Mouse (Mus musculus) embryo, embryonic 10 days (tissue): ENCODE results near the gene Ngb.

Source experiments
- DNase-seq: peaks from one replicate; pipeline ENCODE4 v3.0.0-alpha.2; 2015; ENCODE audit warnings: low spot score

Gene Ngb

DNA sequence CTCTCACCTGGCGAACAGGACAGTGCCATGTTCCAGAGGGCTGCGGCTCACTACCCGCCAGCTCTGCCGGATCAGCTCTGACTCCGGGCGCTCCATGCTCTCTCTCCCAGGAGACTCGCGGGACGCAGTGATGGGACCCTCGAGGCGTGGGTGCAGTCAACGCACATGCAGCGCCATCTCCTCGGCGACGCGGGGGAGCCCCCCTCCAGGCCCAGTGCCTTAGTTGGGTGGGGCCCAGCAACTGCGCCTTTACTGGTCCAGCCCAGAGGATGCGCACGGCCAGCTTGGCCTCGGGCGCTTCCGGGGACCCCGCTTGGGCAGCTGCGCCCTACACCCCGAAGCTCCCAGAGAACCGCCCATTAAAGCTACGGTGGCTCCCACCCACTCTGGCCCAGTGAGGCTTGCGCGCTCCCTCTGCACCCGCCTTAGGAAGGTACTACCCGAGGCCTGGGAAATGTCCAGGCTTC, at the start of gene Ngb:
Gene Ngb, minus strand, starts transcription at position 375 of the 467 bp plus-strand sequence.
- DNase-seq = no peak

DNA sequence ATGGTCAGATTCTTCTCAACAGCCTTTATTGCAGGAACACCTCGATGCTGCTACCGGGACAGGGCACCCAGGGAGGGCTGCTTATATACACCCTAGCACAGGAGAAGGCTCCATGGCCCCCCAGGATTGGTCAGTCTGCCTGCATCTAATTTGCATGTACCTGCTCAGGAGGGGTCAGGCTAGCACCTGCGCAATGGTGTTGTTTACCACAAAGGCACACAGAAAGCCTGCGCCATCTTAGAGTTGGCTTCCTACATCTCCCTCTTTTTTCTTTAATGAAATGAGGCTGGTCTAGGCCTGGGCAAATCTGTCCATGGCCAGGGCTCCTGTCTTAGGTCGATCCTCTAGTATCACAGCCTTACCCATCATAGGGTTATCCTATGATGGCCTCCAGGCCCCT, 47.1 kb upstream of the Ngb start:
- DNase-seq = no peak

DNA sequence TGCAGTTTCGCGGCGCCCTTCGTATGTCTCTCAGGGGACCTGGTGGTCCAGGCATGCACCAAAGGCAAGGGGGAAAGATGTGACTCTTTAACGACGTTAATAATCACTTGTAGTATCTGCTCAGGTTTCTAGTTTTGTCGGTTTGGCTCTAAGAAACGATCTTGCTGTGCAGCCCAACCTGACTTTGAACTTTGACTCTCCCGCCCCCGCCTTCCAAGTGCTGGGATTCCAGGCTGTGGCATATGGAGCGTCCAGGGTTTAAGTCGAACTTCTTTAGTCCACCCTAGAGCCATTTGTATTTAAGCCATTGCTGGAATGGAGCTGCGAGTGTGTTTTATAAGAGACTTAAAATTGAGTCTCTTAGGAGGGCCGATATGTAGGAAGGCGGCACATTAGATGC, 45.8 kb upstream of the Ngb start:
- peak; percentile 17 for DNase-seq

DNA sequence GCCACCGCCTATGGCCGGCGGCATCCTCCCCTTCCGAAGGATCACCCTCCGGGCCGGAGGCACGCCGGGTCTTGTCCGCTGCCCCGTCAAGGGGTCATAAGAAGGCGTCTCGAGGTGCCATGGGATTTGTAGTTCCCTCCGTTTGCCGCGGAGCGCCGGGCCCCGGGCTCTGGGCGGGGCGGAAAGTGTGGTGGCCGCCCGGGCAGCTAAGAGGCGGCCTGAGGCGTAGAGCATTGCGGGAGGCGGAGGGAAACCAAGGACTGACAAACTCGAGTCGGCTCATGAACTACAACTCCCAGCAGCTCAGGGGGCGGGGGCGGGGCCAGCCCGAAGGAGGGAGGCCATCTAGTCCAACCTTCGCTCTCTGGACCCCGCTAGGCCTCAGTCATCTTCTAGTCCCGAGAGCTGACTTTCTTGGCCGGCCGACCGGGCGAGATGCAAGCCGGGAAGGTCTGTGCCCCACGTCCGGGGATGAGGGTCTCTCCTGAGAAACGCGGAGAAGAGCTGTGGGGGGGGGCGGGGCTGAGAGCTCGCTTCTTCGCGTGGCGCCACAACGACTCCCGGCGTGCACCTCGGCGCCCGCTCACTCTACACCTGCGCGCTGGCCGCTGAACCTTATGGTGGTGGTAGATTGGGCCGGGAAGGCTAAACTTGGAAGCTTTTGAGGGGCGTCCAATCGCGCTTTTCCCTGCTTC, 45.2 kb upstream of the Ngb start, which contains the start of gene Pomt2:
Gene Pomt2, minus strand, starts transcription at position 574 of the 695 bp plus-strand sequence.
- peak; percentile 94 for DNase-seq

DNA sequence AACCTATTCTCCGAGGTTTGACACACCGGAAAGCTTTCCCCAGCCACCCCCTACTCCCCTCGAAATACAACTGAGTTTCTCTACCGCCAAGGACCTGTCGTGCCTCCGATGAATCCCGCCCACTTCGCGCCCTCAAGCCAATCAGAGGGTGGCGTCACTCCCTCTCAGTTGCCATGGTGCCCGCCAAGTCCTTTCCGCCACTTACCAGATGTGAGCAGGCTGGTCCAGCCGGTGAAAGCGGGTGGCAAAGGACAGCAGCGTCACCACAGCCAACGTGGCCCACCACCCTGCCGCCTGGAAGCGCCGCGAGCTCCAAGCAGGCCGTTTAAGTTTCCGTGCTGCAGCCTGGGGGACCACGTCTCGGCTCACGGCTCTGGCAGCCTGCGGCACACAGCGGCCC, 44.6 kb upstream of the Ngb start, which contains the start of gene Gstz1:
Gene Gstz1, plus strand, starts transcription at position 200 of the 400 bp plus-strand sequence.
- DNase-seq = peak; percentile 96

DNA sequence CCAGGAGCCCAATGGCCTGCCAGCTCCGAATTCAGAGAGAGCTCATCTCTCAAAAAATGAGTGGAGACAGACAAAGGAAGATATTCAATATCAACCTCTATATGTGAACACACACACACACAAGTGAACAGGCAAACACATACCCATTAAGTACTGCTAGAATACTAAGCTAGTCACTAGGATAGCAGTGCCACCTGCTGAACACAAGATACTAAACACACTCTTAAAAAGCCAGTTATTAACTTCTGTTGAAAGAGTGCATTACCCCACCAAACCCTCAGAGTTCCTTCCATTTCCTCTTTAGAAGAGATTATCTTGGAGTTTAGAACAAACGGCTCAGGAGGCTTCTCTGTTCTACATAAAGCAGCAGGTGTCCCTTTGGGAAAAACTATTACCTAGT, 39.8 kb upstream of the Ngb start:
- DNase-seq = no peak

DNA sequence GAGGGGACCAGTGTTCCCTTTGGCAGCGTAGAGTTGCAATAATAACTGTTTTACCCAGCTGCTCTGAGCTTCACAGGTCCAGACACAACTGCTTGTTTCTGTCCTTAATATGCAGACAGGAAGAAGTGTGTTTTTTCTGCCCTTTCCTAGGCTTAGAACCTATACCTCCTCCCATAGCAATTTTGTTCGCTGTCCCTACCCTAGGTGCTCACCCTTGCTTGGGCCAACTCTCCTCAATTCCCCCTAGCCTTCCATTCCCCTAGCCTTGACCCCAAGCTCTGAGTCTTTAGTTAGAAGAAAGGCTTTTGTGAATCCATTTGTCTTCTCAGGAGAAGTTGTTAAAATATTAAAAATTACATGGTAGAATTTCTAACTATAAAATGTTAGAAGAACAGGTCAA, 36.4 kb upstream of the Ngb start:
- no peak for DNase-seq

GRCm38 (mm10) chr12:87138342-87138701, 36.0 kb upstream of the Ngb start:
- no peak for DNase-seq

- DNase-seq = peak; percentile 35
Observed at GRCm38 (mm10) chr12:87137439-87138341, 35.4 kb upstream of the Ngb start.

- DNase-seq = no peak
Observed at GRCm38 (mm10) chr12:87132784-87133183, 30.4 kb upstream of the Ngb start.

- no peak for DNase-seq
Observed at GRCm38 (mm10) chr12:87132210-87132609, 29.9 kb upstream of the Ngb start.

DNA sequence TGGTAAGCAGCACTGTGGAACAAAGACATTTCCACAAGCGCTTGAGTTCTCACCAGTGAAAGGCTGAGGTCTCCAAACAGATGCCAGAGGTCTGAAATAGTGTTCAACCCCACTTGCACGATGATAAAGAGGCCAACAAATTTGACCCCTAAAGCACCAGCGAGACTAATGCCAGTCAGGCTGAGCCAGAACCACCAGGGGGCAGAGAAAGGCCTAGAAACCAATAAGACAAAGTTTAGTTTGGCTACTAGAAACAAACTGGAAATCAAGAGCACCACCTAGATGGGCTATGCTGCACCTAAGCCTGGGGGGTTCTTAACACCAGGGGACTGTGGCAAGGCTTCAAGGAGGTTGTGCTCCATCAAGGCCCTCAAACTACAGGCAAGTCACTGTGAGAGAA, 29.3 kb upstream of the Ngb start:
- peak; percentile 37 for DNase-seq

- no peak for DNase-seq
Observed at GRCm38 (mm10) chr12:87131181-87131580, 28.8 kb upstream of the Ngb start.

GRCm38 (mm10) chr12:87130224-87130623, 27.9 kb upstream of the Ngb start:
- DNase-seq = no peak

DNA sequence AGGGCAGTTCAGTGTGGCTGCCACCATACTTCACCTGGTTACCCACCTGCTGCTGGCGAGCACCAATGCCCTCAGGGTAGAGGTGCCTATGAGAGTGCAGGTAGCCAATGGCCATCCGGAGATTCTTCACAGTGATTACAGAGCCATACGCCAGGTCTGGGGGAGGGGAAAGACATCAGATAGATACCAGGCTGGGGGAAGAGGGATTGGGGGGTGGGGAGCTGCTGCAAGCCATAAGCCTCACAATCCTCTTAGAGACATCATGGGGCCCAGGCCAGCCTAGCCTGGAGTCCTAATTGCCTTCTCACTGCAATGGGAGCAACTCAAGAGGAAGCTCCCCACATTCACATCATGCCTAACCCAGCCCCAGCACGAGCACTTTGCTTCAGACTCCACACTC, 24.9 kb upstream of the Ngb start:
- no peak for DNase-seq

GRCm38 (mm10) chr12:87121918-87122589, 19.7 kb upstream of the Ngb start:
- DNase-seq = no peak

DNA sequence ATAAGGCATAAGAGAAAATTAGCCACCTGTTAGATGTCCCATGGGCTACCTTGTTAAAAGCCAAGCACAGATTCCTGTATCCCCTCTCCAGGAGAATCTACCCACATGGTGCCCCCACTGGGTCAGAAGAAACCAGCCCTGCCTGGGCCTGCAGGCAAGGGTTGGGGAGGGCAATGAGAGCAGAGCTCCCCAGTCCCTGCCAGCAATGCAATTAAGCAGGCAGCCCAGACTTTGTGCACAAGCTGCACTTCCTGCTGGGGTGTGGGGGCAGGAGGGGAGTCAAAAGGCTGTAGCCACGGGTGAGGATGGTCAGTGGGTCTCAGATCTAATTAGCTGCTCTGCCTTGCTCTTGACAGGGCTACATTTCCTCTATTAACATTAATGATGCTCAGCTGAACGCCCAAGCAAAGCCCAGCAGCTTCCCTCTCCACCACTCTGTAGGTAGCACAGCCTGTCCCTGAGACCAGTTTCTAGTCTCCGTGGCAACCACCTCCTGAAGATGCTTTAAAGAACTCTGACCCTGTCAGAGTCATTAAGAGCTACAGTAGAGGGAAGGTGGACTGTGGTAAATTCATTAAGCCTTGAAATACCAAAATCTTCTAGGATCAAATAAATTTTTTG, 5.1 kb upstream of the Ngb start:
- DNase-seq = no peak

DNA sequence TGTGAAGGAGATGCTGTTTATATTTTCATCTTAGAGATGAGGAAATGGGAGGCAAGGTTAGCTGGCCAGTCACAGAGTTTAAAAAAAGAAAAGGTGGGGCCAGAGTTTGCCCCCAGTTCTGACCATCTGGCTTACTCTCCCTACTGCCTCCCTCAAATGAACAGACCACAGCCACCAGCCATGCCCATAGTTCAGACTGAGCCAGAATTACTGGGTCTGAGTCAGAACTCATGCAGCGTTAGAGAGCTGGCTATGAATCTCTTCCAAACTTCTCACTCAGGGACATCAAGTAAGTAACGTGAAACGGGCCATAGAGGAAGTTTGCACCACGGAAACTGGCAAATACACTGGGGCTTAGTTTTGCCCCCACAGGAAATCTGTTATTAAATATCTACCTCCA, 2.5 kb upstream of the Ngb start:
- DNase-seq = no peak

DNA sequence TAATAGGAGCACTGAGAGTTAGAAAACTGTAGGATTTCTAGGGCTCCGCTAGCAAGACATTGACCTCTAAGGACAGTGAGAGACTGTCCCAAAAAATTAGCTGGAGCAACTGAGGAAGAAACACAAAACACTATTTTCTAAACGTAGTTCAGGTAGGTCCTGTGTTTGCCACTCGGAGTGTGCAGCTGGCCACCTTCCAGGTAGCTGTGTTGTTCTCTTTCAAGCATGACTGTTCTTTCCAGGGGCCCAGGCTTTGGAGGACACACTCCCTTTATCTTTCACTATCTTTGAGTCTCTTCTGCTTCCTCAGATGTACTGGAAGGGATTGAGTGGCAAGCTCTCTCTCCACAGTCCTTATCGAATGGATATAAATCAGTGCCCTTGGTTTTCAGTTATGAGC, 1.1 kb upstream of the Ngb start:
- DNase-seq = no peak

- DNase-seq = no peak
Observed at GRCm38 (mm10) chr12:87100331-87100730, 2.0 kb downstream of the Ngb start.

DNA sequence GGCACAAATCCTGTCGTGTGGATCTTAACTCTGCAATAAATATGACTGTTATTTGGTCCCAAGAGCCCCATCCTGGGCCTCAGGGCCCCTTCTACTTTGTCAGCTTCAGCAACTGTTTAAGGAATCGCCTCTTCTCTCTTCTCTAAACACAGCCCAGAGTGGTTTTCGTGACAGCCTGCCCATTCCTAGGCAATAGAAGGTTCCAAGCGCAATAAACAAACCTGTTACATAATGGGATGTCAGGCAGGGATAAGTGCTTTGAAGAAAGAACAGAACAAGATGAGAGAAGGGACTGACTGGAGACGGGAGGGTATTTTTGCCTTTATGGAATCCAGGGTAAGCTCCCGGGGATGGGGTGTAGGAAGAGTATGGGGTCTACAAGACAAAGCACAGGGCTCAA, 8.7 kb downstream of the Ngb start:
- DNase-seq = no peak

- DNase-seq = no peak
Observed at GRCm38 (mm10) chr12:87093249-87093648, 9.1 kb downstream of the Ngb start.
